ENCODE assay signal across 10 mouse cellular contexts in genomic region chr9:22372760-22373159, GRCm38 (mm10). TPM values are rescaled to one million over a fixed set of nuclear protein-coding genes. Genes with fewer than 3 reads are reported as not detected.
DNase-seq lines count a peak whose midpoint lies in the region; ATAC-seq lines count a peak whose summit lies in the region.
"Had no signal": no experiment of that assay in that cellular context is flagged by ENCODE, and none has a peak within 500 bp of the region (broad histone marks: within the 10 kb centered on the region; RNA-seq: fewer than 3 reads in every experiment).

No protein-coding gene starts in this region.

- no peaks in the 10 kb centered on the region for H3K4me1 ChIP-seq in kidney, embryonic 16.5 days (ENCODE audit: insufficient read depth, low read length)
- H3K4me1 ChIP-seq: midbrain, embryonic 12.5 days had no signal

- WGBS in kidney, embryonic 16.5 days, result 95% methylated on average over 4 of the region's 4 CpGs

- no peak overlapping the region for H3K9ac ChIP-seq in kidney, embryonic 16.5 days (replicated peaks; ENCODE audit: low read length)
- H3K9ac ChIP-seq: midbrain, embryonic 12.5 days had no signal

- H3K9me3 ChIP-seq in kidney, embryonic 16.5 days (ENCODE audit: low read length), result no peaks in the 10 kb centered on the region
- H3K9me3 ChIP-seq: midbrain, embryonic 12.5 days had no signal

- no peaks in the 10 kb centered on the region for H3K27me3 ChIP-seq in kidney, embryonic 16.5 days (ENCODE audit: insufficient read depth, low read length)
- H3K27me3 ChIP-seq: midbrain, embryonic 12.5 days had no signal

- no peak overlapping the region for H3K4me2 ChIP-seq in kidney, embryonic 16.5 days (replicated peaks; ENCODE audit: low read depth, low read length)
- H3K4me2 ChIP-seq: midbrain, embryonic 12.5 days had no signal

- no peak overlapping the region for H3K27ac ChIP-seq in kidney, embryonic 16.5 days (ENCODE audit: low read length)
- H3K27ac ChIP-seq: midbrain, embryonic 12.5 days had no signal

- peaks cover 67% of the 10 kb centered on the region for H3K36me3 ChIP-seq in kidney, embryonic 16.5 days (ENCODE audit: insufficient read depth, low read length)

- peak; percentile 14 for DNase-seq in kidney, adult 9 months
- peak; percentile 25 for DNase-seq in thymus, postnatal 14 days
- no peak for DNase-seq in thymus, postnatal 25 days
- peak; percentile 14 for DNase-seq in c-Kit-positive CD71-positive TER-119-positive erythroid progenitor cells, embryonic 14.5 days (ENCODE audit: low spot score)
- no peak for DNase-seq in frontal cortex, adult 2 months (ENCODE audit: extremely low spot score in 1 of 2, low spot score in 1 of 2)
- no peak for DNase-seq in gastrocnemius, postnatal 4 days (ENCODE audit: low spot score in 2 of 2)
- DNase-seq: adrenal gland, postnatal 25 days had no signal

- ATAC-seq in kidney, embryonic 16.5 days (ENCODE audit: low FRiP score, low TSS enrichment), result no peak
- ATAC-seq: forebrain, embryonic 16.5 days had no signal

- no peak overlapping the region for H3K4me3 ChIP-seq in kidney, embryonic 16.5 days (ENCODE audit: low read length)
- H3K4me3 ChIP-seq: midbrain, embryonic 12.5 days had no signal

RNA-seq across cellular contexts. Expression of gene Anln, which starts 16.2 kb away (rescaled TPM):
- polyA plus RNA-seq in kidney, embryonic 16.5 days (2015; fragmentation: Nextera tagmentation; extraction: Ambion mirVana), result 45.9 and 48.1 TPM in 2 replicates
- polyA plus RNA-seq in frontal cortex, adult 2 months (2012; rRNA removed), result 7.5 and 7.9 TPM in 2 replicates
- 10 to 100 TPM; 25.9 to 26.3 TPM for total RNA-seq in gastrocnemius, postnatal 4 days (2021)

RNA-seq across cellular contexts. Expression of gene 9530077C05Rik, which starts 38.6 kb away (rescaled TPM):
- 4.3 and 4.8 TPM in 2 replicates for polyA plus RNA-seq in kidney, embryonic 16.5 days (2015; fragmentation: Nextera tagmentation; extraction: Ambion mirVana)
- 8.8 TPM in 2 replicates for polyA plus RNA-seq in frontal cortex, adult 2 months (2012; rRNA removed)
- total RNA-seq in gastrocnemius, postnatal 4 days (2021), result under 1 TPM; 0.69 to 0.83 TPM

Comparison
In these comparisons a context has a peak if more than half of its experiments do, and no peak if none do; other contexts are left out.
1. DNase-seq: peak in kidney, adult 9 months (single experiment), thymus, postnatal 14 days (single experiment) and c-Kit-positive CD71-positive TER-119-positive erythroid progenitor cells, embryonic 14.5 days (single experiment); none in thymus, postnatal 25 days (single experiment), frontal cortex, adult 2 months (0 of 2) and gastrocnemius, postnatal 4 days (0 of 2).